In genomic region chr5:123821264-123821571, GRCm38 (mm10) we compare ENCODE assay signal across 24 mouse cellular contexts. TPM values are rescaled to one million over a fixed set of nuclear protein-coding genes. Genes with fewer than 3 reads are reported as not detected.
A peak's percentile ranks its signal among the peaks of the same experiment; 100 is the strongest.
DNase-seq lines count a peak whose midpoint lies in the region; ATAC-seq and TF ChIP-seq lines count a peak whose summit lies in the region.
"Had no signal": no experiment of that assay in that cellular context is flagged by ENCODE, and none has a peak within 500 bp of the region (broad histone marks: within the 10 kb centered on the region; RNA-seq: fewer than 3 reads in every experiment).

No protein-coding gene starts in this region.

- H3K4me2 ChIP-seq in kidney, embryonic 14.5 days (replicated peaks; ENCODE audit: low read depth, low read length) = no peak overlapping the region
- no peak overlapping the region for H3K4me2 ChIP-seq in kidney, embryonic 16.5 days (replicated peaks; ENCODE audit: low read depth, low read length)
- no peak overlapping the region for H3K4me2 ChIP-seq in lung, postnatal 0 days (replicated peaks; ENCODE audit: low read depth, low read length)
- H3K4me2 ChIP-seq: embryonic facial prominence, embryonic 12.5 days; forebrain, embryonic 13.5 days; forebrain, embryonic 15.5 days had no signal

- peaks cover 23% of the 10 kb centered on the region for H3K36me3 ChIP-seq in kidney, embryonic 14.5 days (ENCODE audit: control insufficient read depth, insufficient read depth, low read length)
- H3K36me3 ChIP-seq in kidney, embryonic 16.5 days (ENCODE audit: insufficient read depth, low read length) = peaks cover 10% of the 10 kb centered on the region; the same call in 1 of the 2 replicates
- no peaks in the 10 kb centered on the region for H3K36me3 ChIP-seq in lung, postnatal 0 days (ENCODE audit: insufficient read depth, low read length)
- H3K36me3 ChIP-seq: forebrain, embryonic 15.5 days had no signal

- peaks cover 20% of the 10 kb centered on the region for H3K4me1 ChIP-seq in kidney, embryonic 14.5 days (ENCODE audit: control insufficient read depth, insufficient read depth, low read length)
- peaks cover 12% of the 10 kb centered on the region; the same call in 1 of the 2 replicates for H3K4me1 ChIP-seq in kidney, embryonic 16.5 days (ENCODE audit: insufficient read depth, low read length)
- no peaks in the 10 kb centered on the region for H3K4me1 ChIP-seq in lung, postnatal 0 days (ENCODE audit: insufficient read depth, low read depth, low read length)
- H3K4me1 ChIP-seq: embryonic facial prominence, embryonic 10.5 days; embryonic facial prominence, embryonic 12.5 days; forebrain, embryonic 13.5 days; forebrain, embryonic 15.5 days had no signal

- DNase-seq in kidney, postnatal 25 days = no peak
- DNase-seq in kidney, adult 18-20 months = no peak
- peak; percentile 31 for DNase-seq in lung, postnatal 0 days (ENCODE audit: low spot score)
- DNase-seq in lung, postnatal 10 days = no peak
- DNase-seq: adrenal gland, adult 8-10 months; adrenal gland, postnatal 14 days; adrenal gland, postnatal 36 days; cerebellum, adult 11-12 months; cerebellum, adult 2 months; cerebellum, adult 9-10 months; cerebellum, postnatal 10 days; cerebellum, postnatal 25 days had no signal

- H3K9ac ChIP-seq in kidney, embryonic 14.5 days (ENCODE audit: low read depth, low read length) = no peak overlapping the region
- no peak overlapping the region for H3K9ac ChIP-seq in kidney, embryonic 16.5 days (replicated peaks; ENCODE audit: low read length)
- no peak overlapping the region for H3K9ac ChIP-seq in lung, postnatal 0 days (replicated peaks; ENCODE audit: low read depth)
- H3K9ac ChIP-seq: embryonic facial prominence, embryonic 12.5 days; forebrain, embryonic 13.5 days; forebrain, embryonic 15.5 days had no signal

- H3K4me3 ChIP-seq in kidney, embryonic 14.5 days (ENCODE audit: low read length) = no peak overlapping the region
- H3K4me3 ChIP-seq in kidney, embryonic 16.5 days (ENCODE audit: low read length) = no peak overlapping the region
- H3K4me3 ChIP-seq in lung, postnatal 0 days (ENCODE audit: low read depth, low read length) = no peak overlapping the region
- H3K4me3 ChIP-seq: embryonic facial prominence, embryonic 10.5 days; embryonic facial prominence, embryonic 12.5 days; forebrain, embryonic 13.5 days; forebrain, embryonic 15.5 days had no signal

- TF ChIP-seq EP300 in lung, postnatal 0 days (IDR thresholded peaks at IDR 0.05) = no peak

- no peak overlapping the region for H3K27ac ChIP-seq in kidney, embryonic 14.5 days (ENCODE audit: low read depth, low read length)
- peak overlapping the region; percentile 14; the same call in 1 of the 2 replicates for H3K27ac ChIP-seq in kidney, embryonic 16.5 days (ENCODE audit: low read length)
- no peak overlapping the region for H3K27ac ChIP-seq in lung, postnatal 0 days (ENCODE audit: low read length)
- H3K27ac ChIP-seq: embryonic facial prominence, embryonic 10.5 days; embryonic facial prominence, embryonic 12.5 days; forebrain, embryonic 13.5 days; forebrain, embryonic 15.5 days had no signal

- ATAC-seq in kidney, embryonic 14.5 days (ENCODE audit: low FRiP score, low TSS enrichment) = peak; percentile 30; the same call in 1 of the 2 replicates
- peak; percentile 60 for ATAC-seq in kidney, embryonic 16.5 days (ENCODE audit: low FRiP score, low TSS enrichment)
- no peak for ATAC-seq in lung, postnatal 0 days
- ATAC-seq in monocyte, adult 5-6 weeks (replicated peaks; ENCODE audit: insufficient number of reproducible peaks, low FRiP score, low TSS enrichment, poor library complexity, severe bottlenecking) = no peak
- ATAC-seq: activated CD4-positive, CD25-positive, alpha-beta regulatory T cell, adult 4 months; forebrain, embryonic 13.5 days; forebrain, embryonic 15.5 days had no signal

- no peak for TF ChIP-seq CTCF in lung, postnatal 0 days (IDR thresholded peaks at IDR 0.05)

- no peaks in the 10 kb centered on the region for H3K9me3 ChIP-seq in kidney, embryonic 14.5 days (ENCODE audit: control insufficient read depth, low read length)
- H3K9me3 ChIP-seq in kidney, embryonic 16.5 days (ENCODE audit: low read length) = no peaks in the 10 kb centered on the region
- H3K9me3 ChIP-seq in lung, postnatal 0 days (ENCODE audit: low read length) = no peaks in the 10 kb centered on the region
- H3K9me3 ChIP-seq: embryonic facial prominence, embryonic 10.5 days; embryonic facial prominence, embryonic 12.5 days; forebrain, embryonic 13.5 days; forebrain, embryonic 15.5 days; G1E had no signal

- WGBS in kidney, embryonic 14.5 days = 49% methylated on average over 3 of the region's 3 CpGs
- 38% methylated on average over 3 of the region's 3 CpGs for WGBS in kidney, embryonic 16.5 days
- 81% methylated on average over 3 of the region's 3 CpGs for WGBS in lung, postnatal 0 days

- no peaks in the 10 kb centered on the region for H3K27me3 ChIP-seq in kidney, embryonic 14.5 days (ENCODE audit: control insufficient read depth, insufficient read depth, low read length)
- H3K27me3 ChIP-seq in kidney, embryonic 16.5 days (ENCODE audit: insufficient read depth, low read length) = no peaks in the 10 kb centered on the region
- H3K27me3 ChIP-seq in lung, postnatal 0 days (replicated peaks; ENCODE audit: insufficient read depth, low read length) = no peaks in the 10 kb centered on the region
- H3K27me3 ChIP-seq: embryonic facial prominence, embryonic 12.5 days; forebrain, embryonic 13.5 days; forebrain, embryonic 15.5 days; Patski had no signal

RNA-seq across cellular contexts. Expression of gene Hcar2, which starts 44.1 kb away (rescaled TPM):
- polyA plus RNA-seq in kidney, embryonic 14.5 days (2014; fragmentation: Nextera tagmentation; extraction: Ambion mirVana) = not detected in 2 replicates
- polyA plus RNA-seq in kidney, embryonic 16.5 days (2015; fragmentation: Nextera tagmentation; extraction: Ambion mirVana) = not detected in 2 replicates
- polyA plus RNA-seq in lung, postnatal 0 days (2015; fragmentation: Nextera tagmentation; extraction: Ambion mirVana) = 3.7 and 5.4 TPM in 2 replicates
- 9.9 to 15.4 TPM (median 9.9 TPM) in 3 replicates for total RNA-seq in monocyte, adult 5-6 weeks (2017)
- polyA plus RNA-seq: activated CD4-positive, CD25-positive, alpha-beta regulatory T cell, adult 4 months; C2C12; embryonic facial prominence, embryonic 10.5 days; forebrain, embryonic 11.5 days; forebrain, embryonic 13.5 days; forebrain, embryonic 15.5 days; G1E; Patski had no signal

RNA-seq across cellular contexts. Expression of gene Hcar1, which starts 58.6 kb away (rescaled TPM):
- 1.0 and 1.4 TPM in 2 replicates for polyA plus RNA-seq in kidney, embryonic 14.5 days (2014; fragmentation: Nextera tagmentation; extraction: Ambion mirVana)
- 3.0 and 3.2 TPM in 2 replicates for polyA plus RNA-seq in kidney, embryonic 16.5 days (2015; fragmentation: Nextera tagmentation; extraction: Ambion mirVana)
- 0.53 and 0.55 TPM in 2 replicates for polyA plus RNA-seq in lung, postnatal 0 days (2015; fragmentation: Nextera tagmentation; extraction: Ambion mirVana)
- total RNA-seq in monocyte, adult 5-6 weeks (2017) = not detected in 3 replicates
- polyA plus RNA-seq: activated CD4-positive, CD25-positive, alpha-beta regulatory T cell, adult 4 months; G1E; Patski had no signal

Comparison
In these comparisons a context has a peak if more than half of its experiments do, and no peak if none do; other contexts are left out.
1. ATAC-seq: peak in kidney, embryonic 14.5 days (single experiment) and kidney, embryonic 16.5 days (single experiment); none in lung, postnatal 0 days (single experiment) and monocyte, adult 5-6 weeks (single experiment).